ENCODE assay signal across 12 mouse cellular contexts in genomic region chr12:13639336-13639735, GRCm38 (mm10).
DNase-seq lines count a peak whose midpoint lies in the region; ATAC-seq and TF ChIP-seq lines count a peak whose summit lies in the region.
"Had no signal": no experiment of that assay in that cellular context is flagged by ENCODE, and none has a peak within 500 bp of the region (broad histone marks: within the 10 kb centered on the region; RNA-seq: fewer than 3 reads in every experiment).

No protein-coding gene starts in this region.

- no peak for ATAC-seq in forebrain, embryonic 16.5 days

- H3K4me1 ChIP-seq in liver, adult 2 months (ENCODE audit: control insufficient read depth, insufficient read depth, low read length), result 0 out of 2 replicates have a peak, but pooled peaks cover 2% of the 10 kb centered on the region
- H3K4me1 ChIP-seq in forebrain, embryonic 16.5 days (replicated peaks; ENCODE audit: control insufficient read depth, insufficient read depth, low read length), result no peaks in the 10 kb centered on the region
- H3K4me1 ChIP-seq: neural tube, embryonic 13.5 days had no signal

- TF ChIP-seq CTCF in liver, adult 2 months (IDR thresholded peaks at IDR 0.05; ENCODE audit: low read depth, low read length), result no peak

- H3K4me2 ChIP-seq in forebrain, embryonic 16.5 days (ENCODE audit: low read length), result no peak overlapping the region
- H3K4me2 ChIP-seq: neural tube, embryonic 13.5 days had no signal

- no peak overlapping the region for H3K27ac ChIP-seq in liver, adult 2 months (replicated peaks; ENCODE audit: insufficient read depth, low read depth, low read length)
- H3K27ac ChIP-seq in forebrain, embryonic 16.5 days (ENCODE audit: low read length), result no peak overlapping the region
- H3K27ac ChIP-seq: neural tube, embryonic 13.5 days; stomach, postnatal 0 days had no signal

- H3K79me2 ChIP-seq in liver, adult 2 months (ENCODE audit: control insufficient read depth, insufficient read depth, low read length), result no peaks in the 10 kb centered on the region

- no peak for TF ChIP-seq POLR2A in liver, adult 2 months (IDR thresholded peaks at IDR 0.05; ENCODE audit: extremely low read depth, insufficient read depth, low read length)

- H3K9me3 ChIP-seq in forebrain, embryonic 16.5 days (ENCODE audit: control insufficient read depth, low read length), result no peaks in the 10 kb centered on the region
- H3K9me3 ChIP-seq: neural tube, embryonic 13.5 days had no signal

- H3K27me3 ChIP-seq in liver, adult 2 months (ENCODE audit: control insufficient read depth, insufficient read depth, low read length), result no peaks in the 10 kb centered on the region
- no peaks in the 10 kb centered on the region for H3K27me3 ChIP-seq in forebrain, embryonic 16.5 days (replicated peaks; ENCODE audit: control insufficient read depth, insufficient read depth, low read length)
- H3K27me3 ChIP-seq: neural tube, embryonic 13.5 days had no signal

- H3K36me3 ChIP-seq in liver, adult 2 months (ENCODE audit: control insufficient read depth, insufficient read depth, low read length), result no peaks in the 10 kb centered on the region
- no peaks in the 10 kb centered on the region for H3K36me3 ChIP-seq in forebrain, embryonic 16.5 days (ENCODE audit: control insufficient read depth, insufficient read depth)
- H3K36me3 ChIP-seq: neural tube, embryonic 13.5 days had no signal

- H3K4me3 ChIP-seq in liver, adult 2 months (ENCODE audit: insufficient read depth, low read depth, low read length), result no peak overlapping the region
- no peak overlapping the region for H3K4me3 ChIP-seq in forebrain, embryonic 16.5 days (replicated peaks; ENCODE audit: low read length)
- H3K4me3 ChIP-seq: neural tube, embryonic 13.5 days had no signal

- DNase-seq in liver, adult 2 months (ENCODE audit: extremely low read depth, low read depth, low spot score), result peak; percentile 10
- DNase-seq in liver, result no peak
- DNase-seq in Muller cell, postnatal 12 days (ENCODE audit: inconsistent ontology term), result peak; percentile 17
- peak; percentile 63 for DNase-seq in embryo, embryonic 11 days
- peak; percentile 50 for DNase-seq in retina, embryonic 14.5 days (ENCODE audit: low spot score)
- DNase-seq in right cerebral cortex, postnatal 10 days (ENCODE audit: low spot score in 2 of 2), result no peak
- DNase-seq: cerebellum, adult 9-11 months; gastrocnemius, postnatal 14 days; right cerebral cortex, postnatal 25 days had no signal

- 49% methylated on average over 1 of the region's 1 CpGs for WGBS in liver, adult 2 months
- 58% methylated on average over 1 of the region's 1 CpGs for WGBS in forebrain, embryonic 16.5 days

- H3K9ac ChIP-seq in liver, adult 2 months (ENCODE audit: low read depth, low read length), result no peak overlapping the region
- H3K9ac ChIP-seq in forebrain, embryonic 16.5 days (replicated peaks; ENCODE audit: low read depth, low read length), result no peak overlapping the region
- H3K9ac ChIP-seq: neural tube, embryonic 13.5 days had no signal

Comparison
In these comparisons a context has a peak if more than half of its experiments do, and no peak if none do; other contexts are left out.
1. DNase-seq: peak in liver, adult 2 months (single experiment), Muller cell, postnatal 12 days (single experiment), embryo, embryonic 11 days (single experiment) and retina, embryonic 14.5 days (single experiment); none in liver (single experiment) and right cerebral cortex, postnatal 10 days (0 of 2).